Mouse (Mus musculus) macrophage (primary cell): ENCODE data around the gene Hsd3b1. TPM values are rescaled to one million over a fixed set of nuclear protein-coding genes. Genes with fewer than 3 reads are reported as not detected.
"Not testable (repeated sequence)": the region's sequence is repeated elsewhere in the genome, so short reads cannot be mapped to it uniquely, and the experiment has no call there.

Experiments
- H3K27ac ChIP-seq: fragments of 350-480 bp; formaldehyde crosslinking; 2 replicates; pipeline ENCODE4 v1.9.0; 2021
- H3K36me3 ChIP-seq: fragments of 350-480 bp; formaldehyde crosslinking; 2 replicates; pipeline ENCODE4 v1.9.0; 2021; ENCODE audit errors: inconsistent target
- H3K4me3 ChIP-seq: fragments of 350-480 bp; formaldehyde crosslinking; 2 replicates; pipeline ENCODE4 v1.9.0; 2021; ENCODE audit errors: inconsistent target
- H3K79me2 ChIP-seq: fragments of 350-480 bp; formaldehyde crosslinking; 2 replicates; pipeline ENCODE4 v1.9.0; 2021; ENCODE audit errors: inconsistent target
- WGBS: methylation state at CpG from one replicate; pipeline ENCODE4 v1.1.7; 2026; ENCODE audit warnings: inconsistent platforms; ENCODE audit not compliant: missing documents; 5-methylcytosine and 5-hydroxymethylcytosine counted together
- polyA plus RNA-seq: library from polyadenylated mRNA; stranded (reverse); fragments of 250-400 nt; gene quantifications from 3 replicates; pipeline ENCODE4 v1.2.4, GENCODE M21; 2018; ENCODE audit warnings: inconsistent platforms

The Hsd3b1 gene
- polyA plus RNA-seq, 1 experiment from 2014 or later: not detected

GRCm38 (mm10) chr3:98852631-98853030, 7.0 kb downstream of the Hsd3b1 start:
- Histone ChIP-seq H3K4me3 (no peak overlapping the region), H3K36me3 (no peaks in the 10 kb centered on the region), H3K79me2 (no peaks in the 10 kb centered on the region), H3K27ac (no peak overlapping the region)
- WGBS: 87% methylated on average over 5 of the region's 6 CpGs

DNA sequence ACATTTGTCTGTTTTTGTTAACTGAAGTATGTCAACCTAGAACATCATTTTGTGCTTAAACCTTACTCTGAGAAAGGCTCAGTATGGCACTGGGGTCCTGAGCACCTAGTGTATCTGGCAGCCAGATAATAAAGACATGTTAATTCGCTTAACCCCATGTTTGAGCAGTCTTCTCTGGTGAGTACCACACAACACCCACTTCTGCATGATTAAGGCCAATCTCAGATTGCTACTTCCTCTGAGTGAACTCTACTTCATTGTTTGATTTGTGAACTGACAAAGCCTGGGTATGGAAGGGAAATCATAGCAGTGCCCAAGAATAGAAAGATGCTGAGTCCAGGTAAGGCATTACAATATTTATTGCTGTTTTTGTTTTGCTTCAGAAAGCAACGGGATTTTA, 7.7 kb downstream of the Hsd3b1 start:
- Histone ChIP-seq H3K27ac (no peak overlapping the region), H3K36me3 (no peaks in the 10 kb centered on the region), H3K79me2 (no peaks in the 10 kb centered on the region), H3K4me3 (no peak overlapping the region)
- 69% methylated on average over 2 of the region's 2 CpGs for WGBS

DNA sequence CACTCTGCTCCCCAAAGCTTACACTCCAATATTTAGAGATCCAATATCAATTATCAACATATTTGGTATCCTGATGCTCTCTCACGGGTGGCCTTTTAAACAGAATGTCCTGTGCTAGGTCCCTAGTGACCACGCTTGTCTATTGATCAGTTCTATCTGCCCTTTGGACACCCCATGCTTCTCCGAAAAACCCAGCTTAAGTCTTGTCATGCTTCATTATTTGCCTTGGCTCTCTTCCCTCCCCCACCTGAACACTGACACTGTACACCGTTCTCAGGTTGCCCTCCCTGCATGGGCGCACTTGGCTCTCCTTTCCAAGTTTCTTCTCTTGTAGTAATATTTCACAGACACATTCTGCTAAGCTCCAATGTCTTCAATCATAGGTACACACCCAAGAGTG, 9.3 kb downstream of the Hsd3b1 start:
- Histone ChIP-seq H3K27ac (no peak overlapping the region), H3K36me3 (no peaks in the 10 kb centered on the region), H3K79me2 (no peaks in the 10 kb centered on the region), H3K4me3 (no peak overlapping the region)
- WGBS: 93% methylated on average over 5 of the region's 5 CpGs

DNA sequence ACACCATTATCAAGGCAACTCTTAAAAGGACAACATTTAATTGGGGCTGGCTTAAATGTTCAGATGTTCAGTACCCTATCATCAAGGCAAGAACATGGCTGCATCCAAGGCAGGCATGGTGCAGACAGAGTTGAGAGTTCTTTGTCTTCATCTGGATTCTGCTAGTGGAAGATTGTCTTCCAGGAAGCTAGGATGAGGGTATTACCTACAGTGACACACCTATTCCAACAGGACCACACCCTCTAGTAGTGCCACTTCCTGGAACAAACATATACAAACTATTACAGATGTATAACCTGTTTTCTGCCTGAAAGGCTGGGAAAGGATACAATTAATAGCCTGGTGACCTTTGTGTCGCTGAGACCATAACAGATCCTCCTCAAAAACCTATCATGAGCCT, 10.7 kb downstream of the Hsd3b1 start:
- Histone ChIP-seq H3K4me3 (no peak overlapping the region), H3K27ac (no peak overlapping the region), H3K36me3 (no peaks in the 10 kb centered on the region), H3K79me2 (no peaks in the 10 kb centered on the region)
- WGBS: 77% methylated on average over 1 of the region's 1 CpGs

- no peaks in the 10 kb centered on the region for H3K79me2 ChIP-seq
- no peak within 1 kb of the TSS for H3K4me3 ChIP-seq
- 84% methylated on average over 6 of the region's 6 CpGs for WGBS
Observed at GRCm38 (mm10) chr3:98814101-98814670, 45.4 kb downstream of the Hsd3b1 start, which contains the start of gene Hsd3b6. Gene Hsd3b6 (minus strand): TSS chr3:98814443.

GRCm38 (mm10) chr3:98812653-98813052, 46.9 kb downstream of the Hsd3b1 start:
- not testable (repeated sequence) for H3K79me2 ChIP-seq, H3K36me3 ChIP-seq, H3K4me3 ChIP-seq, H3K27ac ChIP-seq
- 80% methylated on average over 5 of the region's 6 CpGs for whole genome bisulfite sequencing

More at GRCm38 (mm10) chr3:98814101-98814670, 45.4 kb downstream of the Hsd3b1 start, which contains the start of gene Hsd3b6:
- Histone ChIP-seq H3K36me3 (no peaks in the 10 kb centered on the region), H3K27ac (no peak within 1 kb of the TSS)

DNA sequence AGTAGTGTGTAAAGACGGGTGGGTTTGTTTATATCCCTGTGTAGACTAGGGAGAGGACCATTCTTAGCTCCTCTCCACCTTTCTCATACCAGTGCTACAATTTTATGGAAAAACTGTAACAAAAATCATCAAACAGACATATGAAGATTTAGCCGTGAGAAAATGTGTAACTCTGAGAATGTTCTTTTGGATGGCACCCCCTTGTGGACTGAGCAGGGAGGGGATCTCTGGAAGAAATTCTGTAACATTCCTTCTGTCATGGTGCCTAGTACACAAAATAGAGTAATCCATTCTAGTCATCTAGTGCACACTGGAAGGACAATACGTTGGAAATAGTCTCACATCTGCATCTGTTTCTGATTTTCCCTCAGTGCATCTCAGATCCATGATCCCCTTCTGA, 54.6 kb downstream of the Hsd3b1 start:
- not testable (repeated sequence) for H3K4me3 ChIP-seq, H3K36me3 ChIP-seq, H3K27ac ChIP-seq, H3K79me2 ChIP-seq
- 56% methylated on average over 2 of the region's 3 CpGs for WGBS

Other genes with a start within 250 kb of the Hsd3b1 start
- gene Hsd3b5, start 229.5 kb downstream of the Hsd3b1 start, polyA plus RNA-seq: not detected in 3 replicates
- gene Hsd3b2, start 135.3 kb downstream of the Hsd3b1 start, polyA plus RNA-seq: not detected in 3 replicates
- not detected in 3 replicates for gene Hsd3b3, start 96.7 kb downstream of the Hsd3b1 start, polyA plus RNA-seq
- not detected in 3 replicates for gene Hsd3b6, start 45.4 kb downstream of the Hsd3b1 start, polyA plus RNA-seq
- gene Hao2, start 33.4 kb upstream of the Hsd3b1 start, polyA plus RNA-seq: not detected in 3 replicates